ENCODE assay signal across 9 mouse cellular contexts in genomic region chr2:144330960-144331371, GRCm38 (mm10). TPM values are rescaled to one million over a fixed set of nuclear protein-coding genes. Genes with fewer than 3 reads are reported as not detected.
A peak's percentile ranks its signal among the peaks of the same experiment; 100 is the strongest.
DNase-seq lines count a peak whose midpoint lies in the region; ATAC-seq and TF ChIP-seq lines count a peak whose summit lies in the region.
"Had no signal": no experiment of that assay in that cellular context is flagged by ENCODE, and none has a peak within 500 bp of the region (broad histone marks: within the 10 kb centered on the region; RNA-seq: fewer than 3 reads in every experiment).

No protein-coding gene starts in this region.

- peak overlapping the region; percentile 58 for H3K9ac ChIP-seq in ES-Bruce4 (ENCODE audit: low read depth, poor library complexity, severe bottlenecking)
- H3K9ac ChIP-seq in embryonic facial prominence, embryonic 15.5 days = peak overlapping the region; percentile 35
- H3K9ac ChIP-seq in liver, embryonic 13.5 days = 0 out of 2 replicates have a peak overlapping the region, but pooled peaks have one; percentile 13
- H3K9ac ChIP-seq in midbrain, postnatal 0 days (replicated peaks; ENCODE audit: low read length, poor library complexity, severe bottlenecking) = peak overlapping the region; percentile 9; the same call in 1 of the 2 replicates

- peak overlapping the region; percentile 78 for H3K4me3 ChIP-seq in gastrocnemius, adult 2 months
- H3K4me3 ChIP-seq in ES-Bruce4 (ENCODE audit: low read depth, low read length) = peak overlapping the region; percentile 67
- H3K4me3 ChIP-seq in embryonic facial prominence, embryonic 15.5 days (replicated peaks) = peak overlapping the region; percentile 58
- peak overlapping the region; percentile 52 for H3K4me3 ChIP-seq in liver, embryonic 13.5 days (replicated peaks)
- H3K4me3 ChIP-seq in midbrain, postnatal 0 days (ENCODE audit: low read depth, low read length) = peak overlapping the region; percentile 42

- H3K27ac ChIP-seq in gastrocnemius, adult 2 months = no peak overlapping the region
- no peak overlapping the region for H3K27ac ChIP-seq in ES-Bruce4 (ENCODE audit: insufficient read depth, low read length)
- 0 out of 2 replicates have a peak overlapping the region, but pooled peaks have one; percentile 11 for H3K27ac ChIP-seq in embryonic facial prominence, embryonic 15.5 days (replicated peaks)
- no peak overlapping the region for H3K27ac ChIP-seq in liver, embryonic 13.5 days
- H3K27ac ChIP-seq in midbrain, postnatal 0 days (ENCODE audit: low read depth, low read length) = no peak overlapping the region

- TF ChIP-seq CTCF in gastrocnemius, adult 2 months (IDR thresholded peaks at IDR 0.05) = no peak
- TF ChIP-seq CTCF in ES-Bruce4 (IDR thresholded peaks at IDR 0.05; ENCODE audit: low read depth, low read length) = no peak
- no peak for TF ChIP-seq CTCF in midbrain, postnatal 0 days (IDR thresholded peaks at IDR 0.05)

- H3K27me3 ChIP-seq in ES-Bruce4 (ENCODE audit: control insufficient read depth, insufficient read depth, low read length, poor library complexity, severe bottlenecking) = 0 out of 2 replicates have a peak, but pooled peaks cover 2% of the 10 kb centered on the region
- peaks cover 64% of the 10 kb centered on the region for H3K27me3 ChIP-seq in embryonic facial prominence, embryonic 15.5 days
- peaks cover 91% of the 10 kb centered on the region for H3K27me3 ChIP-seq in liver, embryonic 13.5 days
- H3K27me3 ChIP-seq in midbrain, postnatal 0 days (ENCODE audit: insufficient read depth, low read length) = peaks cover 55% of the 10 kb centered on the region

- peaks cover 5% of the 10 kb centered on the region for H3K4me1 ChIP-seq in ES-Bruce4 (ENCODE audit: control insufficient read depth, insufficient read depth, low read length)
- peaks cover 37% of the 10 kb centered on the region for H3K4me1 ChIP-seq in embryonic facial prominence, embryonic 15.5 days
- H3K4me1 ChIP-seq in liver, embryonic 13.5 days (replicated peaks) = peaks cover 21% of the 10 kb centered on the region
- peaks cover 11% of the 10 kb centered on the region; the same call in 1 of the 2 replicates for H3K4me1 ChIP-seq in midbrain, postnatal 0 days (ENCODE audit: insufficient read depth, low read length)

- DNase-seq in gastrocnemius, adult 2 months = peak; percentile 44
- DNase-seq in gastrocnemius, postnatal 25 days = no peak
- peak; percentile 24 for DNase-seq in induced T-regulatory cell, adult 2 months (ENCODE audit: low read depth)
- no peak for DNase-seq in liver, embryonic 13.5 days
- DNase-seq in midbrain, postnatal 0 days (ENCODE audit: low spot score) = peak; percentile 10
- no peak for DNase-seq in adipocyte (ENCODE audit: low spot score)

- TF ChIP-seq EP300 in ES-Bruce4 (IDR thresholded peaks at IDR 0.05; ENCODE audit: insufficient read depth, low read depth, low read length) = no peak

- ATAC-seq in embryonic facial prominence, embryonic 15.5 days (ENCODE audit: insufficient number of reproducible peaks, low FRiP score, low TSS enrichment, low read depth) = no peak
- no peak for ATAC-seq in liver, embryonic 13.5 days (ENCODE audit: low read depth)
- ATAC-seq in midbrain, postnatal 0 days (ENCODE audit: low FRiP score) = peak; percentile 59; the same call in 1 of the 2 replicates

- peak overlapping the region; percentile 99 for H3K4me2 ChIP-seq in embryonic facial prominence, embryonic 15.5 days (replicated peaks)
- peak overlapping the region; percentile 70 for H3K4me2 ChIP-seq in liver, embryonic 13.5 days
- peak overlapping the region; percentile 77 for H3K4me2 ChIP-seq in midbrain, postnatal 0 days (ENCODE audit: low read depth, low read length, poor library complexity, severe bottlenecking)

- under 1% methylated on average over 43 of the region's 50 CpGs for WGBS in embryonic facial prominence, embryonic 15.5 days
- under 1% methylated on average over 49 of the region's 50 CpGs for WGBS in liver, embryonic 13.5 days (ENCODE audit: insufficient replicate concordance)
- under 1% methylated on average over 48 of the region's 50 CpGs for WGBS in midbrain, postnatal 0 days

- H3K9me3 ChIP-seq in ES-Bruce4 (replicated peaks; ENCODE audit: control insufficient read depth, insufficient read depth, low read length, poor library complexity, severe bottlenecking) = no peaks in the 10 kb centered on the region
- no peaks in the 10 kb centered on the region for H3K9me3 ChIP-seq in embryonic facial prominence, embryonic 15.5 days (replicated peaks)
- no peaks in the 10 kb centered on the region for H3K9me3 ChIP-seq in liver, embryonic 13.5 days (replicated peaks)
- H3K9me3 ChIP-seq in midbrain, postnatal 0 days (ENCODE audit: low read length) = no peaks in the 10 kb centered on the region

- intact Hi-C loops in gastrocnemius, adult 2 months (cut with DNase I) = no loop called here

- no peak for TF ChIP-seq POLR2A in ES-Bruce4 (IDR thresholded peaks at IDR 0.05; ENCODE audit: insufficient read depth, low read length)

- no peaks in the 10 kb centered on the region for H3K36me3 ChIP-seq in ES-Bruce4 (ENCODE audit: control insufficient read depth, insufficient read depth, low read length, poor library complexity, severe bottlenecking)
- no peaks in the 10 kb centered on the region for H3K36me3 ChIP-seq in embryonic facial prominence, embryonic 15.5 days
- no peaks in the 10 kb centered on the region for H3K36me3 ChIP-seq in liver, embryonic 13.5 days
- no peaks in the 10 kb centered on the region for H3K36me3 ChIP-seq in midbrain, postnatal 0 days (ENCODE audit: insufficient read depth, low read length)

RNA-seq across cellular contexts. Expression of gene Ovol2, which starts 1.0 kb away (rescaled TPM):
- total RNA-seq in gastrocnemius, adult 2 months (2021) = not detected
- total RNA-seq in gastrocnemius, postnatal 25 days (2021) = not detected
- polyA plus RNA-seq in ES-Bruce4 (2011; ENCODE audit: insufficient read depth, insufficient read length, low read depth, missing spikeins) = 10.6 and 11.1 TPM in 2 replicates
- 3.3 and 4.4 TPM in 2 replicates for polyA plus RNA-seq in embryonic facial prominence, embryonic 15.5 days (2015; fragmentation: Nextera tagmentation; extraction: Ambion mirVana)
- polyA plus RNA-seq in liver, embryonic 13.5 days (2015; fragmentation: Nextera tagmentation; extraction: Ambion mirVana) = not detected in 2 replicates
- not detected in 2 replicates for total RNA-seq in midbrain, postnatal 0 days (2014; rRNA removed)
- polyA plus RNA-seq in midbrain, postnatal 0 days (2015; fragmentation: Nextera tagmentation; extraction: Ambion mirVana) = not detected in 2 replicates

RNA-seq across cellular contexts. Expression of gene Kat14, which starts 37.8 kb away (rescaled TPM):
- total RNA-seq in gastrocnemius, adult 2 months (2021) = 10 to 100 TPM; 21.3 to 25.4 TPM
- 10 to 100 TPM; 16.9 to 20.9 TPM for total RNA-seq in gastrocnemius, postnatal 25 days (2021)
- 40.4 and 42.9 TPM in 2 replicates for polyA plus RNA-seq in ES-Bruce4 (2011; ENCODE audit: insufficient read depth, insufficient read length, low read depth, missing spikeins)
- polyA plus RNA-seq in embryonic facial prominence, embryonic 15.5 days (2015; fragmentation: Nextera tagmentation; extraction: Ambion mirVana) = 35.7 and 42.3 TPM in 2 replicates
- polyA plus RNA-seq in liver, embryonic 13.5 days (2015; fragmentation: Nextera tagmentation; extraction: Ambion mirVana) = 20.7 and 21.1 TPM in 2 replicates
- total RNA-seq in midbrain, postnatal 0 days (2014; rRNA removed) = 24.5 and 37.7 TPM in 2 replicates
- polyA plus RNA-seq in midbrain, postnatal 0 days (2015; fragmentation: Nextera tagmentation; extraction: Ambion mirVana) = 17.7 and 19.2 TPM in 2 replicates

RNA-seq across cellular contexts. Expression of gene Pet117, which starts 37.8 kb away (rescaled TPM):
- 1 to 10 TPM; 5.2 to 8.4 TPM for total RNA-seq in gastrocnemius, adult 2 months (2021)
- total RNA-seq in gastrocnemius, postnatal 25 days (2021) = 1 to 10 TPM; 5.8 to 6.5 TPM
- 8.6 and 9.1 TPM in 2 replicates for polyA plus RNA-seq in ES-Bruce4 (2011; ENCODE audit: insufficient read depth, insufficient read length, low read depth, missing spikeins)
- polyA plus RNA-seq in embryonic facial prominence, embryonic 15.5 days (2015; fragmentation: Nextera tagmentation; extraction: Ambion mirVana) = 0.79 and 2.2 TPM in 2 replicates
- 2.8 and 4.4 TPM in 2 replicates for polyA plus RNA-seq in liver, embryonic 13.5 days (2015; fragmentation: Nextera tagmentation; extraction: Ambion mirVana)
- not detected in 2 replicates for total RNA-seq in midbrain, postnatal 0 days (2014; rRNA removed)
- polyA plus RNA-seq in midbrain, postnatal 0 days (2015; fragmentation: Nextera tagmentation; extraction: Ambion mirVana) = 3.8 TPM in 1 of 2 replicates, not detected in the other
- polyA plus RNA-seq: large intestine, adult 2 months had no signal

Comparison
In these comparisons a context has a peak if more than half of its experiments do, and no peak if none do; other contexts are left out.
1. DNase-seq: peak in gastrocnemius, adult 2 months (single experiment), induced T-regulatory cell, adult 2 months (single experiment) and midbrain, postnatal 0 days (single experiment); none in gastrocnemius, postnatal 25 days (single experiment), liver, embryonic 13.5 days (single experiment) and adipocyte (single experiment).
2. Peak in every context shown above with its lines, with median percentiles within 50 percentile points of each other: H3K4me3 ChIP-seq, H3K9ac ChIP-seq and H3K4me2 ChIP-seq.